Mouse (Mus musculus) limb, embryonic 11.5 days (tissue): ENCODE data around the gene Frmd4b. TPM values are rescaled to one million over a fixed set of nuclear protein-coding genes. Genes with fewer than 3 reads are reported as not detected.
A peak's percentile ranks its signal among the peaks of the same experiment; 100 is the strongest.

Experiments
- ATAC-seq: fragments of 200-750 bp; cut with Nextera tagmentation; 2 replicates; pipeline ENCODE4 v1.8.0; 2017; ENCODE audit warnings: low read depth; ENCODE audit not compliant: insufficient number of reproducible peaks, low FRiP score, low TSS enrichment
- DNase-seq: peaks from one replicate; pipeline ENCODE4 v3.0.0-alpha.2; 2015; ENCODE audit warnings: low spot score
- H3K27ac ChIP-seq: fragments of 300-500 bp; sonication (generic); replicated peaks from 2 replicates; pipeline ENCODE4 v1.5.1; 2014; ENCODE audit warnings: low read depth, mild to moderate bottlenecking, low read length
- H3K27me3 ChIP-seq: fragments of 300-500 bp; sonication (generic); 2 replicates; pipeline ENCODE4 v1.6.1; 2014; ENCODE audit warnings: mild to moderate bottlenecking, low read length, mixed read lengths; ENCODE audit not compliant: control insufficient read depth, insufficient read depth
- H3K36me3 ChIP-seq: fragments of 300-500 bp; sonication (generic); 2 replicates; pipeline ENCODE4 v1.6.1; 2014; ENCODE audit warnings: mild to moderate bottlenecking, low read length, moderate library complexity, mixed read lengths; ENCODE audit not compliant: control insufficient read depth, insufficient read depth
- H3K4me1 ChIP-seq: fragments of 300-500 bp; sonication (generic); 2 replicates; pipeline ENCODE4 v1.6.1; 2014; ENCODE audit warnings: low read length, mixed read lengths; ENCODE audit not compliant: control insufficient read depth, insufficient read depth
- H3K4me2 ChIP-seq: fragments of 300-500 bp; sonication (generic); 2 replicates; pipeline ENCODE4 v1.6.1; 2014; ENCODE audit warnings: low read depth, mild to moderate bottlenecking, moderate library complexity; ENCODE audit not compliant: severe bottlenecking
- H3K4me3 ChIP-seq: fragments of 300-500 bp; sonication (generic); 2 replicates; pipeline ENCODE4 v1.5.1; 2014; ENCODE audit warnings: low read depth, low read length
- H3K9ac ChIP-seq: fragments of 300-500 bp; sonication (generic); 2 replicates; pipeline ENCODE4 v1.6.1; 2014; ENCODE audit warnings: mild to moderate bottlenecking, low read length
- H3K9me3 ChIP-seq: fragments of 300-500 bp; sonication (generic); 2 replicates; pipeline ENCODE4 v1.6.1; 2016; ENCODE audit warnings: low read length; ENCODE audit not compliant: control insufficient read depth
- WGBS: fragments of 180-500 bp; shearing (Covaris S2); extraction: QIAGEN DNeasy Blood & Tissue Kit; methylation state at CpG from one replicate; pipeline ENCODE4 v1.1.7; 2014; 5-methylcytosine and 5-hydroxymethylcytosine counted together
- polyA plus RNA-seq: library from polyadenylated mRNA; unstranded; fragments of >200 nt; fragmentation: Nextera tagmentation; extraction: Ambion mirVana; gene quantifications from 2 replicates; pipeline ENCODE4 v1.2.1, GENCODE M21; 2014

Frmd4b gene
- polyA plus RNA-seq, 1 experiment from 2014 or later = 12.3 TPM

GRCm38 (mm10) chr6:97578210-97578609 is 39.1 kb downstream of the Frmd4b start:
- Histone ChIP-seq H3K4me3 (no peak overlapping the region), H3K27ac (no peak overlapping the region), H3K9me3 (no peaks in the 10 kb centered on the region), H3K27me3 (no peaks in the 10 kb centered on the region), H3K36me3 (no peaks in the 10 kb centered on the region), H3K4me2 (no peak overlapping the region), H3K4me1 (no peaks in the 10 kb centered on the region), H3K9ac (no peak overlapping the region)
- ATAC-seq = no peak
- WGBS = 74% methylated on average over 7 of the region's 7 CpGs
- no peak for DNase-seq

- no peak overlapping the region for H3K27ac ChIP-seq
- no peak overlapping the region for H3K4me3 ChIP-seq
Measured at GRCm38 (mm10) chr6:97577349-97577748, 40.0 kb downstream of the Frmd4b start.

GRCm38 (mm10) chr6:97576565-97577346 is 40.6 kb downstream of the Frmd4b start:
- Histone ChIP-seq H3K9me3 (no peaks in the 10 kb centered on the region), H3K4me2 (no peak overlapping the region), H3K4me3 (no peak overlapping the region), H3K9ac (no peak overlapping the region), H3K27ac (no peak overlapping the region), H3K4me1 (no peaks in the 10 kb centered on the region), H3K36me3 (no peaks in the 10 kb centered on the region), H3K27me3 (no peaks in the 10 kb centered on the region)
- peak; percentile 41 for DNase-seq
- WGBS = 63% methylated on average over 7 of the region's 7 CpGs
- ATAC-seq = no peak

More at GRCm38 (mm10) chr6:97577349-97577748, 40.0 kb downstream of the Frmd4b start:
- no peaks in the 10 kb centered on the region for H3K36me3 ChIP-seq
- DNase-seq (no peak), ATAC-seq (no peak)
- no peaks in the 10 kb centered on the region for H3K27me3 ChIP-seq
- no peaks in the 10 kb centered on the region for H3K4me1 ChIP-seq
- no peak overlapping the region for H3K9ac ChIP-seq
- H3K4me2 ChIP-seq = no peak overlapping the region
- no peaks in the 10 kb centered on the region for H3K9me3 ChIP-seq
- 80% methylated on average over 4 of the region's 4 CpGs for WGBS

- Histone ChIP-seq H3K4me1 (no peaks in the 10 kb centered on the region), H3K36me3 (no peaks in the 10 kb centered on the region), H3K9me3 (no peaks in the 10 kb centered on the region), H3K9ac (no peak overlapping the region), H3K4me2 (no peak overlapping the region), H3K27ac (no peak overlapping the region), H3K4me3 (no peak overlapping the region), H3K27me3 (no peaks in the 10 kb centered on the region)
- DNase-seq (no peak), ATAC-seq (no peak)
- 89% methylated on average over 7 of the region's 7 CpGs for WGBS
Measured at GRCm38 (mm10) chr6:97576096-97576495, 41.2 kb downstream of the Frmd4b start.

GRCm38 (mm10) chr6:97574973-97575372 is 42.4 kb downstream of the Frmd4b start:
- no peak overlapping the region for H3K4me2 ChIP-seq
- H3K4me1 ChIP-seq = no peaks in the 10 kb centered on the region
- no peak for ATAC-seq
- H3K9ac ChIP-seq = no peak overlapping the region
- no peak overlapping the region for H3K4me3 ChIP-seq
- H3K36me3 ChIP-seq = no peaks in the 10 kb centered on the region
- WGBS = 88% methylated on average over 5 of the region's 5 CpGs
- no peak overlapping the region for H3K27ac ChIP-seq
- H3K27me3 ChIP-seq = no peaks in the 10 kb centered on the region
- no peaks in the 10 kb centered on the region for H3K9me3 ChIP-seq
- DNase-seq = no peak

GRCm38 (mm10) chr6:97572226-97572625 is 45.1 kb downstream of the Frmd4b start:
- WGBS = 83% methylated on average over 5 of the region's 5 CpGs
- H3K9ac ChIP-seq = no peak overlapping the region

GRCm38 (mm10) chr6:97568538-97568937 is 48.8 kb downstream of the Frmd4b start:
- Histone ChIP-seq H3K27me3 (no peaks in the 10 kb centered on the region), H3K9me3 (no peaks in the 10 kb centered on the region), H3K27ac (no peak overlapping the region), H3K9ac (no peak overlapping the region), H3K4me3 (no peak overlapping the region), H3K4me2 (no peak overlapping the region), H3K36me3 (no peaks in the 10 kb centered on the region), H3K4me1 (no peaks in the 10 kb centered on the region)
- no peak for ATAC-seq
- DNase-seq = no peak
- 58% methylated on average over 6 of the region's 6 CpGs for WGBS

More at GRCm38 (mm10) chr6:97572226-97572625, 45.1 kb downstream of the Frmd4b start:
- Histone ChIP-seq H3K27ac (no peak overlapping the region), H3K4me3 (no peak overlapping the region), H3K4me2 (no peak overlapping the region), H3K9me3 (no peaks in the 10 kb centered on the region), H3K4me1 (no peaks in the 10 kb centered on the region), H3K36me3 (no peaks in the 10 kb centered on the region), H3K27me3 (no peaks in the 10 kb centered on the region)
- DNase-seq (no peak), ATAC-seq (no peak)

- Histone ChIP-seq H3K9me3 (no peaks in the 10 kb centered on the region), H3K4me1 (no peaks in the 10 kb centered on the region), H3K4me3 (no peak overlapping the region), H3K4me2 (no peak overlapping the region), H3K36me3 (no peaks in the 10 kb centered on the region), H3K27ac (no peak overlapping the region), H3K27me3 (no peaks in the 10 kb centered on the region), H3K9ac (no peak overlapping the region)
- ATAC-seq (no peak), DNase-seq (no peak)
- 69% methylated on average over 4 of the region's 4 CpGs for WGBS
Measured at GRCm38 (mm10) chr6:97566746-97567145, 50.6 kb downstream of the Frmd4b start.

- no peak overlapping the region for H3K9ac ChIP-seq
- H3K27ac ChIP-seq = no peak overlapping the region
- no peaks in the 10 kb centered on the region for H3K4me1 ChIP-seq
- DNase-seq (no peak), ATAC-seq (no peak)
- H3K4me2 ChIP-seq = no peak overlapping the region
- H3K9me3 ChIP-seq = no peaks in the 10 kb centered on the region
- no peak overlapping the region for H3K4me3 ChIP-seq
- no peaks in the 10 kb centered on the region for H3K36me3 ChIP-seq
- H3K27me3 ChIP-seq = no peaks in the 10 kb centered on the region
- 84% methylated on average over 8 of the region's 8 CpGs for WGBS
Measured at GRCm38 (mm10) chr6:97557147-97557546, 60.2 kb downstream of the Frmd4b start.
